Mouse (Mus musculus): ENCODE results near the gene Ache. TPM values are rescaled to one million over a fixed set of nuclear protein-coding genes. Genes with fewer than 3 reads are reported as not detected.
"Not testable (repeated sequence)": the region's sequence is repeated elsewhere in the genome, so short reads cannot be mapped to it uniquely, and the experiment has no call there.

Gene Ache
- 100 to 1,000 TPM in 1 of 2 experiments, 10 to 100 TPM in 1; 85.6 to 100 TPM for total RNA-seq (2021)
- long read RNA-seq, experiment 1, transcript Ache-202 (5 exons, 2,176 nt) = minor isoform, 17 of 97 reads
- long read RNA-seq, experiment 1, transcript Ache-201 (5 exons, 2,186 nt) = major isoform, 58 of 97 reads
- long read RNA-seq, experiment 1, partial matches to known transcripts = 12 of 97 reads
- long read RNA-seq, experiment 1, other reads (novel, unspliced or antisense) = 10 of 97 reads
- long read RNA-seq, experiment 2, transcript Ache-202 (5 exons, 2,176 nt) = minor isoform, 20 of 104 reads
- long read RNA-seq, experiment 2, transcript Ache-201 (5 exons, 2,186 nt) = major isoform, 58 of 104 reads
- long read RNA-seq, experiment 2, partial matches to known transcripts = 19 of 104 reads
- long read RNA-seq, experiment 2, other reads (novel, unspliced or antisense) = 7 of 104 reads

DNA sequence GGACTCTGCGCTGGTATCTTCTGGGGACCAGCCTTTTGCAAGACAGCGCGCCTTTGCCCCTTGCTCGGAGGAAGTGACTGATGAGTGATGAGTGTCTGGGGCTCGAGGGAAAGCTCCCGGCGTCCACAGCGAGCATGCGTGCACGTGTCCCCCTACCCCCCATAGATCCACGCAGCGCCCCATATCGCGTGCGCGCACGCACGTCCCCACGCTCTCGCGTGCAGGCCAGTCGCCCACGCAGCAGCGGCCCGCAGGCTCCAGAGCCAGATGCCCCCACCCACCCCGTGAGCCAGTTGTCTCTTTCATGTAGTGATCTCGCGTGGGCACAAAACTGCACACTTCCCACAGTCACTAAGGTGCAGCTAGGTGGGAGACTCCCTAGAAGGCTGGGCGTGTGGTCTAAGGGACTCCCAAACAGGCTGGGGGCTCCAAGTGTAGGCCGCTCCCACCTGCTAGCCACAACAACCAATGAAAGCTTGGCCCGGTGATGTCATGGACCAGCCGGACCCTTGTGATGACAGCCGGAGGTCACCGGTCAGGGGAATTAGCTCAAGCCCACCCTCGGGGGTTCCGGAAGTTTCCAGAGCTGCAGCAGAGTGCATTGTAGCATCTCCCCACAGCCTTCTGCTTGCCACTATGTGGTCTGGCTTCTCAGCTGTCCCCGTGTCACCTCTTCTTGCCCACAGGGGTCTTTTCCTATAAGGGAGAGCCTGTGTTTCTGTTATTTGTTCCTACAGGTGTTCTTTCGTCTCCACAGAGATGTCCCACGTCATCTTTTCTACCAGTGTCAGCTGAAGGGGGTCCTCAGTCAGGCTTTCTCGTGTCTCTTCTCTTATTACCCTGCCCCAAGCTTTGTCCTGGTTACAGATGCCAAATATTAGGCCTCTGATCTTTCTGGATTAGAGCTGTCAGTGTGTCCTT is at the start of gene Ache:
Gene Ache, plus strand, starts transcription at position 488 of the 921 bp plus-strand sequence.
- peak; percentile 67 to 76 for DNase-seq (ENCODE audit: low spot score in 2 of 2)

DNA sequence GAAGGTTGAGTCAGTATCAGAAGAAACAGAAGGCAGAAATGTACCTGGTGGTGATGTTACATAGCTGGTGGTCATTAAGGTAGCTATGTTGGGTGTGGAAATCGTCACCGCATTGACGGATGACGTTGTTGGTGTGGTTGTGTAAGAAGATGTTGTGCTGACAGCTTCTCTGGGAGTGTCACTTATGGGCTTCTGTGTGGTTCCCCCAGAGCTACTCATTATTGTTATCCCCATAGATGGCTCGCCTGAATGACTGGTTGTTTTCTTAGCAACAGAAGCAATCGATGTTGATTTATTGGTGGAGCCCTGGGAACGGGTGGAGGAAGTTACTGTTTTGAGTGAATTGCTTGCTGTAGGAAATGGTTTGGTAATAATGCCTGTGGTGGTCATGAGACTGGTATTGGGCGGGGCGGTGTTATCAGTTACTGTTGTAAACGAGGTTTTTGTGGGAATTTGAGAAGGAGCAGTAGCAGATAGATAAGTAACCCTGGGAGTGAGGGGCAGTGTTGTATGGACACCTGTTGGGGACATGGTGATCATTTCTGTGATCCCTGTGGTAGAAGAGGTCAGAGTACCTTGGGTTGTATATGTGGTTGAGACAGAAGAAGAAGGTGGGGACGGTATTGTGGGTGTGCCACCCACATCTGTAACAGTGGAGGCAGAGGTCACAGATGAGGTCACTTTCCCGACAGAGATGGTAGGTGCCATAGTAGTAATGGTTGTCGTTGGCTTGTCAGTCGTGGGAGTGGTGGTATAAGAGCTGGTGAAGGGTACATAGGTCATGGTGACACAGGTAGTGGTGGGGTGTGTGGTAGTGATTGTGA is 23.2 kb upstream of the Ache start:
- no peak for DNase-seq (ENCODE audit: low spot score in 2 of 2)

DNA sequence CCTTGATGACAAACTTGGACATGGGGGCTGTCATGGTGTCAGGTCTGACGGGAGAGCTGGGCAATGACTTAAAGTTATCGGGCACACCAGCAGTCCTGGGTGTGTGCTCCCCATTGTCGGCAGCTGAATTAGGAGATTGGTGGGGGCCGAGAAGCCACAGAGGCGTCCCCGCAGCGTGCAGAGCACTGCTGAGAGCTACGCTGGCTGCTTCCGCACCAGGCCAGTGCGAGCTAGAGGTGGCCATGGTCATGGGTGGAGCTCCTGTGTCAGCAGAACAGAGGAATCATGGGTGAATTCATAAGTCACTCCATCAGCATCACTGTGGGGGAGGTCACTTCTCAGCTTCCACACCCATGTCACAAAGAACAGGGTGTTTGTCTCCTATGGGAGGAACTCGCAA is 22.5 kb upstream of the Ache start:
- no peak for DNase-seq (ENCODE audit: low spot score in 2 of 2)

DNA sequence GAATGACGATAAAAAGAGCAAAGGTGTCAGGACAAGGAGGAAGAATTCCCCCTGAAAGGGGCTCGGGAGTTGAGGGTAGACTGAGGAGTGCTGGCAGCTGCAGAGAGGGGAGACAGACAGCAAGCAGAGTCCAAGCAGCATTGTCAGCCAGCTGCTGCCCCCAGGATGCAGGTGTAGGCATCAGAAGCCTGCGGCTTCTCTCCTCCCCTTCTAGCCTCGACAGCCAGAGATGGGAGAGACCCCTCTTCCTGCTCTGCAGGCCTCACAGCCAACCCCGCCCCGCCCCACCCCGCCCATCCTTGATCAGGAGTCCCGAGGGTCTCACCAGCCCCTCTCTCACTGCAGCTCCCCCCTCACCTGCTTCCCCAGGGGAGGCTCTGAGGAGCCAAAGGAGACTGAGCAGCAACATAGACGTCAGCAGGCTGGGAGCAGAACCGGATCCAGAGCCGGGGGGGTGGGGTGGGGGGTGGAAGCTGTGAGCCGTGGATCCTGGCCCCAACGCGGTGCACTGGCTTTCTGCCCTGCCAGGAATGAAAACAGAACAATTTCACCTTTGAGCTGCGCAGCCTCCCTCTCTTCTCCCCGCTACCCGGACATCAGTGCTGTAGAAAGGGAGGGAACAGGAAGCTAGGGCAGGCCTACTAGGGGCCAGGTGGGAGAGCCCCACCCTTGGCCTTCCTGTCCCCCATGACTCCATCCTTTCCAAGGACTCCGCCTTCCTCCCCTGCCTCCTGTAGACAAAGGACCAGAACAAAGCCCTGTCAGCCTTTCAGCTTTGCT is 19.0 kb upstream of the Ache start:
- DNase-seq (ENCODE audit: low spot score in 2 of 2) = no peak

DNA sequence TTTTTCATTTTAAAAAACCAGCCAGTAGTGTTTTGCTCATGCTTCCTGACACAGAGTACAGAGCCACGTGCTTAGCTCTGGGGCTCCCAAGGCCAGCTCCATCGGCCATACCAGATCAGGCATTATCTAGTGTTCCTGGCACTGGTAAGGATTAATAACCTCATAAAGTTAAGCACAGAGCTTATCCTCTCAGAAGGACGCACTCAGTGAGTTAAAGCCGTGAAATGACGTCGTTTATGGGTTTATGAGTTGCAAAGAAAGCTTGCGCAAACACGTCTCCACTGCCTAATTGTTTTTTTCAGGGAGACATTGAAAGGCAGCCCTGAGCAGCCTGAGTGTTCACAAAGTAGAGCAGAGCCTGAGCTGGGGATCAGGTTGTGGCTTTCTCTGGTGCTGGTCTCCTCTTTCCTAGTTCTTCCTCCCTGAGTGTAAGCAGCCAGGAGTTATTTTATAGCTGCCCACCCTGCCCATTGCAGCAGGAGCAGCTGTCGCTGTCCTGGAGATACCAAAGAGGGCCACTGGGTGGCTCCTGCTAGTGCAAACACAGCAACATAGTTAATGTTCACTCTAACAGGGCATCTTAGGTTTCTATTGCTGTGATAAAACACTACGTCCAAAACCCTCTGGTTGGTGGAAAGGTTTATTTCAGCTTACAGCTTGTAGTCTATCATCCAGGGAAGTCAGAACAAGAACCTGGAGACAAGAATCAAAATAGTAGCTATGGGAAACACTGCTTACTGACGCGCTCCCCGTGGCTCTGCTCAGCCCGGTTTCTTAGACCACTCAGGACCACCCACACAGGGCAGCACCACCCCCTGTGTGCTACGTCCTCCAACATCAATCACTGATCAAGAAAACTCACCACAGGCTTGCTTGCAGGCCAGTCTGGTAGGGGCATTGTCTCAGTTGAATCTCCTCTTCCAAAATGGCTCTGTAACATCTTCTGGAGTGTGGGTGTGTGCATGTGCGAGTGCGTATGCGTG is 9.7 kb upstream of the Ache start:
- DNase-seq (ENCODE audit: low spot score in 2 of 2) = no peak

DNA sequence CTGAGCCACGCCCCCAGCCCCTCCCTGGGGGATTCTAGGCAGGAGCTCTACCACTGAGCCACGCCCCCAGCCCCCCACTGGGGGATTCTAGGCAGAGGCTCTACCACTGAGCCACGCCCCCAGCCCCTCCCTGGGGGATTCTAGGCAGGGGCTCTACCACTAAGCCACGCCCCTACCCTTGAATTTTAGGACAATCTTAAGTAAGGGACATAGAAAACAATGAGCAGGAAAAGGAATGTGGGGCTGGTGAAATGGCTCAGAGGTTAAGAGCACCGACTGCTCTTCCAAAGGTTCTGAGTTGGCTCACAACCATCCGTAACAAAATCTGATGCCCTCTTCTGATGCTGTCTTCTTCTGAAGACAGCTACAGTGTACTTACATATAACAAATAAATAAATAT is 2.9 kb upstream of the Ache start:
- not testable (repeated sequence) for DNase-seq (ENCODE audit: low spot score in 2 of 2)

DNA sequence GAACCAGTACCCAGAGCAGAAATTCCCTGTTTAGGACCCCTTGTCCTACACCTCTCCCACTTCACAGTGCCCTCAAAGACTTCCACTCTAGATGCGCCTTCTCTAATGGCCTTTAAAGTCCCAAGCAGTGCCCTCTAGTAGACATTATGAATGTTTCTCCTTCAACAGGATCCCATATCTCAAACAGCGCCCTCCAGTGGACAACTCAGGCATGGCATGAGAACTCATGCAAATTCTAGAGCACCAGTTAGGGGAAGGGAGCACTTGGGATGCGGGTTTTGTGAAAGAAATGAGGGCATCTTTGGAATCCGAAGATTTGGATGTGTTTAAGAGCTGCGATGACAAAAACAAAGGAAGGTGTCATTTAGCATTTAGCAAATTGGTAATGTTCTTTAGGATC is 2.3 kb upstream of the Ache start:
- peak in 1 of 2 experiments; percentile 47 for DNase-seq (ENCODE audit: low spot score in 2 of 2)

DNA sequence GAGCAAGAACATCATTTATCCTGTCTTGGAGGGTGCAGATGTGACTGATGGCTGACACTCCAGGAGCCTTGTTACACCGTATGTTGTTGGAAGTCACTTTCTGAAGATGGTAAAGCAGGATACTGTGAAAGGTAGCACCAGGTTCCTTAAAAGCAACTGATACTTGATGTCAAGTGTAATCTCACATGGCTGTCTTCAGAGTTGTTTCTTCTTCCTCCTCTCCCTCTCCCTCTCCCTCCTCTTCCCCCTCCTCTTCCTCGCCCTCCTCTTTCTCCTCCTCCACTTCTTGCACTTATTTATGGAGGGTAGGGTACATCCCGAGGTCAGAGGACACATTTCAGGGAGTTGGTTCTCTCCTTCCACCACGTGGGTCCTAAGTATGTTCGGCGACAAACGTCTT is 1.3 kb upstream of the Ache start:
- no peak for DNase-seq (ENCODE audit: low spot score in 2 of 2)

DNA sequence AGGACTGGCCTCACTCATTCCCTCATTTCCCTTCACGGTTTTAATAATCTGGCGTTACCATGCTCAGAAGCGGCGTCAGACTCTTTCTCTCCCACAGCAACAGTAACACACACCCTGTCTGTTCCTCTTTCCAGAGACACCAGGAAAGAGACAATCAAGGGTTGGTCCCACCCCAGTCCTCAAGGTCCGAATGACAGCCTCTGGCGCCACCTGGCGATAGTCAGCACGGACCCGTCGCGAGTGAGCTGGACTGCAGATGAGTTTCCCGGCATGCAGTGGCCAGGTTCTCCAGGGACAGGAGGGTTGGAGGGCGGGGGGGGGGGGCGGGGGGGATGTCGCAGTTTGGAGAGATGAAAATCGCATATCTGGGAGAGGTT is 676 bp upstream of the Ache start:
- peak; percentile 88 to 92 for DNase-seq (ENCODE audit: low spot score in 2 of 2)

DNA sequence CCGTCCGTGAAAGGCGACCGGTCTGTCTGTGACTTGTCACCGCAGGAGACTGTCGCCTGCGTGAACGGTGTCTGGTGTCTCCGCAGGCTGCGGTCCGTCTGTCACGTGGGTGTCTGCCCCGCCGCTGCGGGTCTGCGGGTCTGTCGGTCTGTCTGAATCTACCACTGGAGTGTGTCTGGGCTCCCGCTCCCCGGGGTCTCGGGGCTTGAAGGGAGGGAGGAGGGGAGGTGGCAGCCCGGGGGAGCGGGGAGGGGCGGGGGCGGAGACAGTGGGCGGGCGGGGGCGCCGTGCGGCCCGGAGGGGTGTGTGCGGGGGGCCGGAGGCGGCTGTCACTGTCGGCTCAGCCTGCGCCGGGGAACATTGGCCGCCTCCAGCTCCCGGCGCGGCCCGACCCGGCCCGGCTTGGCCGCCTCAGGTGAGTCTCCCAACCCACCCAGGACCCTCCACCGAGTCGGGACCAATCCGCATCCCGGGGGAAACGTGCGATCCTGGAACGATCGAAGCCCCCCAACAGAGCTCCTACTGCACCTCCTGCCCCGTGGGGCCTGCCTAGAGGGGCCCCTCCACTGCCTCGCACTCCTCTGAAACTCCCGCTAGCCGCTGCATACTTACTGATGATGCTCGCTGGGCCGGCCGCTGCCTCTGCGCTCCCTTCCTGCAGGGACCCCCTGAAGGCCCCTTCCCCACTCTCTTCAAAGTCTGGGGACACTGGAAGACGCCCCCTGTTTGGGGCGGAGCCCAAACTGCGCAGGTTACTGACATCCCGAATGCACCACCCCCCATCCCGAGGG is 829 bp downstream of the Ache start:
- peak in 1 of 2 experiments; percentile 56 for DNase-seq (ENCODE audit: low spot score in 2 of 2)

DNA sequence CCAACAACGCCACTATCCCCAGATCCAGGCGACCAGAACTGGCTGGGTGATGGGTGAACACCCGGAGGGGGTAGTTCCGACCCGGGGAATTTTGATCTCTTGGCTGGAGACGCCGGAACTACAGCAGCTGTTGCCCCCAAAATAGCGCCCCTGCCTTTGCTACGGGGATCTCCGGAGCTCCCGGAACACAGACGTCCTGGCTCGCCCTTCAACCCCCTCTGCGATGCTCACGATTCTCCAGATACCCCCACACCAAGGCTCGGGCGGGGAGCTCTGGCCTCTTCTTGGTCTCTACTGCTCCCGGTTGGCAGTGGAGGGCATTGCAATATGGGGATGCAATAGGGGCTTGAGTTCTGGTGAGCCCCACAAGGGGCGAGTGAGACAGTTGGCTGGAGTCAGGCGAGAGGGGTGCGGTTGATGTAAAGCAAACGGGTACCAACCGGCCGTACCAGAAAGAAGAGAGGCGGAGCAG is 1.7 kb downstream of the Ache start:
- DNase-seq (ENCODE audit: low spot score in 2 of 2) = peak; percentile 57 to 59

DNA sequence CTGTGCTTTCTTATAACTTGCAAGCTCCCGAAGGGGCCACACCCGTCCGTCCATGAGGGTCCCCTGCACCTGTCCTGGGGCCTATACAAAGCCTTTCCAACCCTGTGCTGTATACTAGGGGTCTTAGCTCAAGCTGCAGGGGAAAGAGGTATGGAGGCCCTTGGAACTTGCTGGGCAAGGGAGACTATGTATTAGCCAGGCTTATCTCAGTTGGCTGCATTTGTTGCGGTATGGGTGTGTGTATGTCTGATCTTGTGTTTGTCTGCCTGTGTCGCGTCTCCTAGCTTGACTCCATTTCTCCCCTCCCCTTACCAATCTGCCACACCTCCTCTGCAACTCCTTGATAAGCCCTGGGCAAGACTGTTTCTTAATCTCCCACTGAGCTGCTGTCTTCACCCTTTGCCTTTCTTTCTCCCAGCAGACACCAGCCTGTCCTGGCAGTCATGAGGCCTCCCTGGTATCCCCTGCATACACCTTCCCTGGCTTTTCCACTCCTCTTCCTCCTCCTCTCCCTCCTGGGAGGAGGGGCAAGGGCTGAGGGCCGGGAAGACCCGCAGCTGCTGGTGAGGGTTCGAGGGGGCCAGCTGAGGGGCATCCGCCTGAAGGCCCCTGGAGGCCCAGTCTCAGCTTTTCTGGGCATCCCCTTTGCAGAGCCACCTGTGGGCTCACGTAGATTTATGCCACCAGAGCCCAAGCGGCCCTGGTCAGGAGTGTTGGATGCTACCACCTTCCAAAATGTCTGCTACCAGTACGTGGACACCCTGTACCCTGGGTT is 2.5 kb downstream of the Ache start:
- no peak for DNase-seq (ENCODE audit: low spot score in 2 of 2)

DNA sequence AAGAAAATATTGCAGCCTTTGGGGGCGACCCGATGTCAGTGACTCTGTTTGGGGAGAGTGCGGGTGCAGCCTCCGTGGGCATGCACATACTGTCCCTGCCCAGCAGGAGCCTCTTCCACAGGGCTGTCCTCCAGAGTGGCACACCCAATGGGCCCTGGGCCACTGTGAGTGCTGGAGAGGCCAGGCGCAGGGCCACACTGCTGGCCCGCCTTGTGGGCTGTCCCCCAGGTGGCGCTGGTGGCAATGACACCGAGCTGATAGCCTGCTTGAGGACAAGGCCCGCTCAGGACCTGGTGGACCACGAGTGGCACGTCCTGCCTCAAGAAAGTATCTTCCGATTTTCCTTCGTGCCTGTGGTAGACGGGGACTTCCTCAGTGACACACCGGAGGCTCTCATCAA is 3.4 kb downstream of the Ache start:
- no peak for DNase-seq (ENCODE audit: low spot score in 2 of 2)

DNA sequence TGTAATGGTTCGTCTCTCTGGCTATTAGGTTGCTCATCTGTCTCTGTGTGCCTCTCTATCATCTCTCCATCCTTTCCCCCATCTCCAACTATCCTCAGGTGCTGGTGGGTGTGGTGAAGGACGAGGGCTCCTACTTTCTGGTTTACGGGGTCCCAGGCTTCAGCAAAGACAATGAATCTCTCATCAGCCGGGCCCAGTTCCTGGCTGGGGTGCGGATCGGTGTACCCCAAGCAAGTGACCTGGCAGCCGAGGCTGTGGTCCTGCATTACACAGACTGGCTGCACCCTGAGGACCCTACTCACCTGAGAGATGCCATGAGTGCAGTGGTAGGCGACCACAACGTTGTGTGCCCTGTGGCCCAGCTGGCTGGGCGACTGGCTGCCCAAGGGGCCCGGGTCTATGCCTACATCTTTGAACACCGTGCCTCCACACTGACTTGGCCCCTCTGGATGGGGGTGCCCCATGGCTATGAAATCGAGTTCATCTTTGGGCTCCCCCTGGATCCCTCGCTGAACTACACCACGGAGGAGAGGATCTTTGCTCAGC is 4.1 kb downstream of the Ache start:
- no peak for DNase-seq (ENCODE audit: low spot score in 2 of 2)

DNA sequence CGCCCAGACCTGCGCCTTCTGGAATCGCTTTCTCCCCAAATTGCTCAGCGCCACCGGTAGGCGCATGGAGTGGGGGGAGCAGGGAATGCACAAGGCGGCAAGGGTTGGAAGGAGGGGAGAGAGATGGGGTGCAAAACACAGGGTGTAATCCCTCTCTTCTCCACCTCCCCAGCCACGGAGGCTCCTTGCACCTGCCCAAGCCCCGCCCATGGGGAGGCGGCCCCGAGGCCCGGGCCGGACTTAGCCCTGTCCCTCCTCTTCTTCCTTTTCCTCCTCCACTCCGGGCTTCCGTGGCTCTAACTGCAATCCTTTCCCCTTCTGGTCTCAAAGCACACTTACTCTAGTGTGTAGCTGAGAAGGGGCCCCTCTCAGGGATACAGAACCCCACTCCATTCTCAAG is 6.0 kb downstream of the Ache start:
- DNase-seq (ENCODE audit: low spot score in 2 of 2) = no peak

DNA sequence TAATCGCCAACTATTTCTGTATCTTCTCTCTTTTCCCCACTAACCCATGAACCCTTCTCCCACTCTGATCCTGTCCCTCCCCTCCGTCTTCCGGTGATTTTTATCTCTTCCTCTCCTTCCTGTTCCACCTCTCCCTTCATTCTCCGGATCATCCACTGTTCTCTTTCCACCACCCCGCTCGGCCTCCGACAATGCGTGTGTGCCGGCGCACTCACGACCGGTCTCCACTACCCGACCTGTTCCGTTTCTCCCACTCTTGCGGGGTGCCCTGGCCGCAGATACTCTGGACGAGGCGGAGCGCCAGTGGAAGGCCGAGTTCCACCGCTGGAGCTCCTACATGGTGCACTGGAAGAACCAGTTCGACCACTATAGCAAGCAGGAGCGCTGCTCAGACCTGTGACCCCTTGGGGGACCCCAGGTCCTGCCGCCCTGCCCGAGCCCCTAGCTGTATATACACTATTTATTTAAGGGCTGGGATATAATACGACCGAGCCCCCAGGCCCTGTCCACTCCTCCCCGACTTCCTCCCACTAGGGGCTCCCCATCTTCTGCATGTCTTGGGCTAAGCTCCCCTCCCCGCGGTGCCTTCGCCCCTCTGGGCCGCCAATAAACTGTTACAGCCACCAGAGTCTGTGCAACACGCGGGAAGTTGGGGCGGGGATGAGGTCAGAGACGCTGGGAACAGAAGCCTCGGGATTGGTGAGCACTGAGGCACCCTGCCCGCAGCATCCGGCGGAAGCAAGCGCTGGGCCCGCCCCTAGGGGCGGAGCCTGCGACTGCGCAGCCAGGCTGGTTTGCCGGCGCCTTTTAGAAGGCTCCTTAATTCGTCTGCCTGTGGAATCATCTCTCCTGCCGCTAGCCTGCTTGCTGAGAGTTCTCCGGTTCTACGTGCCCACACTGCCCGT is 6.8 kb downstream of the Ache start, which contains the start of gene Ufsp1:
Gene Ufsp1, plus strand, starts transcription at position 791 of the 905 bp plus-strand sequence.
- DNase-seq (ENCODE audit: low spot score in 2 of 2) = peak; percentile 95 to 97

Data from layer of hippocampus, postnatal 14 days (tissue).